In genomic region chr2:32137667-32138266, GRCm38 (mm10) we compare ENCODE assay signal across 8 mouse cellular contexts. TPM values are rescaled to one million over a fixed set of nuclear protein-coding genes. Genes with fewer than 3 reads are reported as not detected.
DNase-seq lines count a peak whose midpoint lies in the region; ATAC-seq and TF ChIP-seq lines count a peak whose summit lies in the region.

No protein-coding gene starts in this region.

- under 1% methylated on average over 40 of the region's 40 CpGs for WGBS in forebrain, embryonic 11.5 days
- WGBS in heart, embryonic 16.5 days: 0% methylated on average over 40 of the region's 40 CpGs
- WGBS in liver, embryonic 15.5 days (ENCODE audit: insufficient replicate concordance): under 1% methylated on average over 40 of the region's 40 CpGs
- WGBS in neural tube, embryonic 12.5 days: under 1% methylated on average over 40 of the region's 40 CpGs

- H3K4me2 ChIP-seq in CH12.LX (ENCODE audit: insufficient read depth, low read depth, poor library complexity, severe bottlenecking): peak overlapping the region; percentile 45
- peak overlapping the region; percentile 63 for H3K4me2 ChIP-seq in forebrain, embryonic 11.5 days (ENCODE audit: low read depth, low read length, severe bottlenecking)
- peak overlapping the region; percentile 79 for H3K4me2 ChIP-seq in heart, embryonic 16.5 days (ENCODE audit: low read depth, low read length)
- peak overlapping the region; percentile 84 for H3K4me2 ChIP-seq in liver, embryonic 15.5 days
- H3K4me2 ChIP-seq in neural tube, embryonic 12.5 days (replicated peaks): peak overlapping the region; percentile 86

- TF ChIP-seq EP300 in CH12.LX (IDR thresholded peaks at IDR 0.05; ENCODE audit: low read length): 0 out of 2 replicates have a peak, but pooled peaks have one; percentile 33

- peak overlapping the region; percentile 90 for H3K9ac ChIP-seq in CH12.LX (ENCODE audit: insufficient read depth, low read depth)
- H3K9ac ChIP-seq in forebrain, embryonic 11.5 days (ENCODE audit: low read length): peak overlapping the region; percentile 63
- H3K9ac ChIP-seq in heart, embryonic 16.5 days (ENCODE audit: low read length): peak overlapping the region; percentile 75
- peak overlapping the region; percentile 74 for H3K9ac ChIP-seq in liver, embryonic 15.5 days
- peak overlapping the region; percentile 72 for H3K9ac ChIP-seq in neural tube, embryonic 12.5 days

- TF ChIP-seq POLR2A in CH12.LX (IDR thresholded peaks at IDR 0.05; ENCODE audit: low read depth, low read length): peak; percentile 90

- no peak for TF ChIP-seq RAD21 in CH12.LX (IDR thresholded peaks at IDR 0.05; ENCODE audit: low read depth, low read length)

- peak; percentile 100 for DNase-seq in CH12.LX (ENCODE audit: extremely low read depth)
- DNase-seq in c-Kit-positive CD71-positive TER-119-negative erythroid progenitor cells, embryonic 14.5 days (ENCODE audit: low read depth): peak; percentile 100
- DNase-seq in forebrain, embryonic 11.5 days (ENCODE audit: low spot score): peak; percentile 98
- peak; percentile 97 to 98 for DNase-seq in kidney, postnatal 36 days
- peak; percentile 99 for DNase-seq in telencephalon, adult 2 months (ENCODE audit: low read depth, low spot score)

- no peaks in the 10 kb centered on the region for H3K27me3 ChIP-seq in CH12.LX (replicated peaks)
- no peaks in the 10 kb centered on the region for H3K27me3 ChIP-seq in forebrain, embryonic 11.5 days (ENCODE audit: control insufficient read depth, insufficient read depth, low read length)
- no peaks in the 10 kb centered on the region for H3K27me3 ChIP-seq in heart, embryonic 16.5 days (ENCODE audit: control insufficient read depth, insufficient read depth, low read length)
- no peaks in the 10 kb centered on the region for H3K27me3 ChIP-seq in liver, embryonic 15.5 days
- H3K27me3 ChIP-seq in neural tube, embryonic 12.5 days (replicated peaks): no peaks in the 10 kb centered on the region; the same call in 1 of the 2 replicates

- H3K79me2 ChIP-seq in CH12.LX (replicated peaks; ENCODE audit: control insufficient read depth, extremely low read depth, insufficient read depth, poor library complexity, severe bottlenecking): no peaks in the 10 kb centered on the region

- no peaks in the 10 kb centered on the region for H3K36me3 ChIP-seq in CH12.LX (replicated peaks in 1 of 2; ENCODE audit: control insufficient read depth in 1 of 2, insufficient read depth in 1 of 2, low read length in 1 of 2)
- no peaks in the 10 kb centered on the region for H3K36me3 ChIP-seq in forebrain, embryonic 11.5 days (ENCODE audit: control insufficient read depth, insufficient read depth, low read length)
- H3K36me3 ChIP-seq in heart, embryonic 16.5 days (ENCODE audit: control insufficient read depth, insufficient read depth): no peaks in the 10 kb centered on the region
- H3K36me3 ChIP-seq in liver, embryonic 15.5 days (replicated peaks): no peaks in the 10 kb centered on the region
- no peaks in the 10 kb centered on the region for H3K36me3 ChIP-seq in neural tube, embryonic 12.5 days

- no peak for TF ChIP-seq CTCF in CH12.LX (conservative IDR thresholded peaks at IDR 0.05 in 1 of 2, IDR thresholded peaks at IDR 0.05 in 1 of 2; ENCODE audit: low read depth in 2 of 2, low read length in 2 of 2)

- peak overlapping the region; percentile 76 to 93 (median 85) for H3K4me3 ChIP-seq in CH12.LX (replicated peaks in 1 of 3; ENCODE audit: low read depth in 2 of 3, low read length in 2 of 3, poor library complexity in 1 of 3)
- peak overlapping the region; percentile 57 for H3K4me3 ChIP-seq in forebrain, embryonic 11.5 days (ENCODE audit: low read depth, low read length)
- peak overlapping the region; percentile 61 for H3K4me3 ChIP-seq in heart, embryonic 16.5 days (ENCODE audit: low read length)
- peak overlapping the region; percentile 80 for H3K4me3 ChIP-seq in liver, embryonic 15.5 days (replicated peaks)
- H3K4me3 ChIP-seq in neural tube, embryonic 12.5 days: peak overlapping the region; percentile 62

- in situ Hi-C loops in CH12.LX (cut with MboI; ENCODE audit: low pct_ligation_motif_present, low pct_unique_long_range_greater_than_20kb, low sequenced_read_pairs): loop anchor here (10.0 to 25.0 kb wide), 3 partner anchors 147 to 425 kb away; partner anchors contain the start of genes Dpm2, Golga2, Pip5kl1 and Swi5

- peak; percentile 96 for ATAC-seq in forebrain, embryonic 11.5 days (replicated peaks; ENCODE audit: low FRiP score)
- ATAC-seq in heart, embryonic 16.5 days (replicated peaks; ENCODE audit: extremely low read depth, insufficient read depth, low FRiP score): peak; percentile 98
- peak; percentile 96 for ATAC-seq in liver, embryonic 15.5 days (ENCODE audit: insufficient read depth)
- peak; percentile 96 for ATAC-seq in neural tube, embryonic 12.5 days (ENCODE audit: low FRiP score, low read depth)

- H3K4me1 ChIP-seq in CH12.LX (ENCODE audit: control insufficient read depth in 1 of 2, insufficient read depth in 2 of 2): peaks cover 9 to 45% of the 10 kb centered on the region in 2 experiments; a peak in 3 of 4 replicates
- no peaks in the 10 kb centered on the region for H3K4me1 ChIP-seq in forebrain, embryonic 11.5 days (replicated peaks; ENCODE audit: control insufficient read depth, insufficient read depth, low read length)
- H3K4me1 ChIP-seq in heart, embryonic 16.5 days (ENCODE audit: control insufficient read depth, insufficient read depth, low read length): peaks cover 5% of the 10 kb centered on the region
- H3K4me1 ChIP-seq in liver, embryonic 15.5 days (replicated peaks): peaks cover 43% of the 10 kb centered on the region
- peaks cover 3% of the 10 kb centered on the region; the same call in 1 of the 2 replicates for H3K4me1 ChIP-seq in neural tube, embryonic 12.5 days

- dilution Hi-C loops in CH12.LX (cut with MboI; ENCODE audit: extremely low pct_ligation_motif_present, extremely low pct_unique_long_range_greater_than_20kb, low sequenced_read_pairs): no loop called here

- peak overlapping the region; percentile 79 for H3K27ac ChIP-seq in CH12.LX (ENCODE audit: insufficient read depth, low read depth)
- peak overlapping the region; percentile 8; the same call in 1 of the 2 replicates for H3K27ac ChIP-seq in forebrain, embryonic 11.5 days (ENCODE audit: low read depth, low read length)
- H3K27ac ChIP-seq in heart, embryonic 16.5 days (ENCODE audit: low read length): peak overlapping the region; percentile 76
- peak overlapping the region; percentile 96 for H3K27ac ChIP-seq in liver, embryonic 15.5 days (replicated peaks)
- peak overlapping the region; percentile 79 for H3K27ac ChIP-seq in neural tube, embryonic 12.5 days

- H3K9me3 ChIP-seq in CH12.LX (replicated peaks; ENCODE audit: low read length): no peaks in the 10 kb centered on the region
- no peaks in the 10 kb centered on the region for H3K9me3 ChIP-seq in forebrain, embryonic 11.5 days (ENCODE audit: control insufficient read depth, low read length)
- H3K9me3 ChIP-seq in heart, embryonic 16.5 days (replicated peaks; ENCODE audit: control insufficient read depth, low read length): no peaks in the 10 kb centered on the region
- H3K9me3 ChIP-seq in liver, embryonic 15.5 days (replicated peaks): no peaks in the 10 kb centered on the region
- no peaks in the 10 kb centered on the region for H3K9me3 ChIP-seq in neural tube, embryonic 12.5 days

TF ChIP-seq in CH12.LX, 34 proteins besides CTCF, POLR2A, EP300 and RAD21 (continues in another document):
- TF ChIP-seq SIN3A (IDR thresholded peaks at IDR 0.05; ENCODE audit: low read length) (peak; percentile 98), ELF1 (IDR thresholded peaks at IDR 0.05; ENCODE audit: low read depth, low read length) (peak; percentile 81), SMC3 (IDR thresholded peaks at IDR 0.05; ENCODE audit: low read depth, low read length) (no peak), CHD2 (IDR thresholded peaks at IDR 0.05; ENCODE audit: low read length) (peak; percentile 98), BHLHE40 (IDR thresholded peaks at IDR 0.05; ENCODE audit: low read depth, low read length) (peak; percentile 12; the same call in 1 of the 2 replicates), ZKSCAN1 (IDR thresholded peaks at IDR 0.05; ENCODE audit: borderline replicate concordance, low read depth, low read length) (no peak), JUN (IDR thresholded peaks at IDR 0.05; ENCODE audit: insufficient read depth, low read depth, low read length) (no peak), GABPA (IDR thresholded peaks at IDR 0.05; ENCODE audit: insufficient replicate concordance, low read depth, low read length) (no peak; the same call in 1 of the 2 replicates), USF2 (conservative IDR thresholded peaks at IDR 0.05; ENCODE audit: low read depth, low read length) (no peak), POLR2AphosphoS2 (IDR thresholded peaks at IDR 0.05; ENCODE audit: low read depth, low read length) (0 out of 2 replicates have a peak, but pooled peaks have one; percentile 49)

RNA-seq across cellular contexts. Expression of gene Prrc2b, which starts 13.1 kb away (rescaled TPM):
- 34.3 and 42.2 TPM in 2 replicates for total RNA-seq in CH12.LX (2012; rRNA removed)
- total RNA-seq in CH12.LX (2014; rRNA removed): 7.6 TPM in 2 replicates
- 54.7 and 59.9 TPM in 2 replicates for polyA plus RNA-seq in CH12.LX (2012; ENCODE audit: insufficient read length, low read depth)
- polyA plus RNA-seq in forebrain, embryonic 11.5 days (2014; fragmentation: Nextera tagmentation; extraction: Ambion mirVana): 98.0 and 102 TPM in 2 replicates
- 19.3 and 30.1 TPM in 2 replicates for polyA plus RNA-seq in heart, embryonic 16.5 days (2015; fragmentation: Nextera tagmentation; extraction: Ambion mirVana)
- 8.3 and 9.6 TPM in 2 replicates for polyA plus RNA-seq in liver, embryonic 15.5 days (2015; fragmentation: Nextera tagmentation; extraction: Ambion mirVana)
- polyA plus RNA-seq in neural tube, embryonic 12.5 days (2016; fragmentation: Nextera tagmentation; extraction: Ambion mirVana): 89.7 and 106 TPM in 2 replicates

RNA-seq across cellular contexts. Expression of gene Plpp7, which starts 42.4 kb away (rescaled TPM):
- total RNA-seq in CH12.LX (2012; rRNA removed): 0.13 and 0.25 TPM in 2 replicates
- 0.19 TPM in 1 of 2 replicates, not detected in the other for total RNA-seq in CH12.LX (2014; rRNA removed)
- not detected in 2 replicates for polyA plus RNA-seq in CH12.LX (2012; ENCODE audit: insufficient read length, low read depth)
- 5.7 and 7.3 TPM in 2 replicates for polyA plus RNA-seq in forebrain, embryonic 11.5 days (2014; fragmentation: Nextera tagmentation; extraction: Ambion mirVana)
- 19.7 and 21.4 TPM in 2 replicates for polyA plus RNA-seq in heart, embryonic 16.5 days (2015; fragmentation: Nextera tagmentation; extraction: Ambion mirVana)
- polyA plus RNA-seq in liver, embryonic 15.5 days (2015; fragmentation: Nextera tagmentation; extraction: Ambion mirVana): 1.9 and 2.0 TPM in 2 replicates
- 13.7 and 14.9 TPM in 2 replicates for polyA plus RNA-seq in neural tube, embryonic 12.5 days (2016; fragmentation: Nextera tagmentation; extraction: Ambion mirVana)

RNA-seq across cellular contexts. Expression of gene Fam78a, which starts 53.1 kb away (rescaled TPM):
- 0.21 and 0.47 TPM in 2 replicates for total RNA-seq in CH12.LX (2012; rRNA removed)
- total RNA-seq in CH12.LX (2014; rRNA removed): 0.07 and 0.21 TPM in 2 replicates
- polyA plus RNA-seq in CH12.LX (2012; ENCODE audit: insufficient read length, low read depth): 0.07 TPM in 1 of 2 replicates, not detected in the other
- polyA plus RNA-seq in forebrain, embryonic 11.5 days (2014; fragmentation: Nextera tagmentation; extraction: Ambion mirVana): 1.5 and 1.8 TPM in 2 replicates
- 27.6 and 30.1 TPM in 2 replicates for polyA plus RNA-seq in heart, embryonic 16.5 days (2015; fragmentation: Nextera tagmentation; extraction: Ambion mirVana)
- 11.4 TPM in 2 replicates for polyA plus RNA-seq in liver, embryonic 15.5 days (2015; fragmentation: Nextera tagmentation; extraction: Ambion mirVana)
- 2.2 and 2.9 TPM in 2 replicates for polyA plus RNA-seq in neural tube, embryonic 12.5 days (2016; fragmentation: Nextera tagmentation; extraction: Ambion mirVana)

Comparison
In these comparisons a context has a peak if more than half of its experiments do, and no peak if none do; other contexts are left out.
1. Peak in every context shown above with its lines: DNase-seq, ATAC-seq, H3K4me3 ChIP-seq and H3K27ac ChIP-seq.
2. H3K27ac ChIP-seq: peak in every context shown above with its lines; median percentile 96 in liver, embryonic 15.5 days; 79 in CH12.LX; 79 in neural tube, embryonic 12.5 days; 76 in heart, embryonic 16.5 days; 8 in forebrain, embryonic 11.5 days.